Mouse (Mus musculus): ENCODE data around the gene Dcbld2. TPM values are rescaled to one million over a fixed set of nuclear protein-coding genes. Genes with fewer than 3 reads are reported as not detected.

The Dcbld2 gene
- total RNA-seq, 2 experiments from 2014 or later = 1.7 TPM; not detected in 1

Other genes starting within 250 kb of the Dcbld2 start
- gene St3gal6, start 115.8 kb downstream of the Dcbld2 start, total RNA-seq (2014; fragmentation: Nextera tagmentation) = not detected in 2 replicates
- gene St3gal6, start 115.8 kb downstream of the Dcbld2 start, total RNA-seq (2017) = 0.73 TPM in 1 of 2 replicates, not detected in the other
- gene Gm813, start 208.5 kb downstream of the Dcbld2 start, total RNA-seq (2014; fragmentation: Nextera tagmentation) = not detected in 2 replicates
- not detected in 2 replicates for gene Gm813, start 208.5 kb downstream of the Dcbld2 start, total RNA-seq (2017)
- gene E330017A01Rik, start 230.3 kb downstream of the Dcbld2 start, total RNA-seq (2014; fragmentation: Nextera tagmentation) = not detected in 2 replicates
- not detected in 2 replicates for gene E330017A01Rik, start 230.3 kb downstream of the Dcbld2 start, total RNA-seq (2017)